Mouse (Mus musculus) kidney, postnatal 0 days (tissue): ENCODE results near the gene Slc25a34. TPM values are rescaled to one million over a fixed set of nuclear protein-coding genes. Genes with fewer than 3 reads are reported as not detected.

Experiments used
- ATAC-seq: fragments of 200-750 bp; cut with Nextera tagmentation; replicated peaks from 2 replicates; pipeline ENCODE4 v1.8.0; 2017; ENCODE audit warnings: low read depth, moderate number of reproducible peaks, moderate TSS enrichment, moderate library complexity; ENCODE audit not compliant: low FRiP score
- DNase-seq: peaks from one replicate; pipeline ENCODE4 v3.0.0-alpha.2; 2016; ENCODE audit warnings: low spot score
- H3K27ac ChIP-seq: fragments of 300-500 bp; sonication (generic); 2 replicates; pipeline ENCODE4 v1.5.1; 2014; ENCODE audit warnings: mild to moderate bottlenecking
- H3K27me3 ChIP-seq: fragments of 300-500 bp; sonication (generic); 2 replicates; pipeline ENCODE4 v1.6.1; 2014; ENCODE audit warnings: low read length, mixed read lengths; ENCODE audit not compliant: insufficient read depth
- H3K36me3 ChIP-seq: fragments of 300-500 bp; sonication (generic); 2 replicates; pipeline ENCODE4 v1.6.1; 2014; ENCODE audit warnings: low read length, mixed read lengths; ENCODE audit not compliant: insufficient read depth
- H3K4me1 ChIP-seq: fragments of 300-500 bp; sonication (generic); replicated peaks from 2 replicates; pipeline ENCODE4 v1.6.1; 2014; ENCODE audit warnings: antibody characterized with exemption, low read length, mixed read lengths; ENCODE audit not compliant: insufficient read depth
- H3K4me2 ChIP-seq: fragments of 300-500 bp; sonication (generic); 2 replicates; pipeline ENCODE4 v1.6.1; 2014; ENCODE audit warnings: mild to moderate bottlenecking, low read length, moderate library complexity, mixed read lengths
- H3K4me3 ChIP-seq: fragments of 300-500 bp; sonication (generic); replicated peaks from 2 replicates; pipeline ENCODE4 v1.5.1; 2014; ENCODE audit warnings: low read depth, low read length
- H3K9ac ChIP-seq: fragments of 300-500 bp; sonication (generic); 2 replicates; pipeline ENCODE4 v1.6.1; 2014; ENCODE audit warnings: low read depth, low read length
- H3K9me3 ChIP-seq: fragments of 300-500 bp; sonication (generic); replicated peaks from 2 replicates; pipeline ENCODE4 v1.6.1; 2016; ENCODE audit warnings: low read length, inconsistent platforms, mixed read lengths
- CTCF ChIP-seq: IDR thresholded peaks from 2 replicates; pipeline ENCODE4 v1.5.1; 2016; ENCODE audit warnings: antibody characterized with exemption, low read depth, mild to moderate bottlenecking, moderate library complexity
- WGBS: fragments of 180-500 bp; shearing (Covaris S2); extraction: QIAGEN DNeasy Blood & Tissue Kit; methylation state at CpG from one replicate; pipeline ENCODE4 v1.1.7; 2014; 5-methylcytosine and 5-hydroxymethylcytosine counted together
- polyA plus RNA-seq: library from polyadenylated mRNA; unstranded; fragments of >200 nt; fragmentation: Nextera tagmentation; extraction: Ambion mirVana; gene quantifications from 2 replicates; pipeline ENCODE4 v1.2.1, GENCODE M21; 2015

Gene Slc25a34
- polyA plus RNA-seq, 1 experiment from 2014 or later, result 1.9 TPM

- H3K4me1 ChIP-seq, result no peaks in the 10 kb centered on the region
- no peak overlapping the region for H3K27ac ChIP-seq
- H3K9ac ChIP-seq, result no peak overlapping the region
- TF ChIP-seq CTCF, result no peak
- 91% methylated on average over 5 of the region's 5 CpGs for WGBS
- no peak overlapping the region for H3K4me2 ChIP-seq
- peaks cover 47% of the 10 kb centered on the region for H3K36me3 ChIP-seq
- no peaks in the 10 kb centered on the region for H3K27me3 ChIP-seq
- no peak overlapping the region for H3K4me3 ChIP-seq
- H3K9me3 ChIP-seq, result no peaks in the 10 kb centered on the region
- ATAC-seq, result no peak
- DNase-seq, result no peak
These were observed 13.1 kb upstream of the Slc25a34 start for GRCm38 (mm10) chr4:141636693-141637092.

GRCm38 (mm10) chr4:141635991-141636390, 12.4 kb upstream of the Slc25a34 start:
- 78% methylated on average over 9 of the region's 9 CpGs for WGBS
- DNase-seq, result no peak
- H3K4me3 ChIP-seq, result no peak overlapping the region
- no peak for TF ChIP-seq CTCF
- H3K36me3 ChIP-seq, result peaks cover 48% of the 10 kb centered on the region
- H3K27me3 ChIP-seq, result no peaks in the 10 kb centered on the region
- H3K4me1 ChIP-seq, result no peaks in the 10 kb centered on the region
- ATAC-seq, result no peak
- H3K9ac ChIP-seq, result no peak overlapping the region
- H3K4me2 ChIP-seq, result no peak overlapping the region
- no peaks in the 10 kb centered on the region for H3K9me3 ChIP-seq
- H3K27ac ChIP-seq, result no peak overlapping the region

- 80% methylated on average over 21 of the region's 21 CpGs for WGBS
- peaks cover 69% of the 10 kb centered on the region for H3K36me3 ChIP-seq
These were observed 8.7 kb upstream of the Slc25a34 start for GRCm38 (mm10) chr4:141632111-141632873.

GRCm38 (mm10) chr4:141631250-141631649, 7.6 kb upstream of the Slc25a34 start:
- H3K27me3 ChIP-seq, result no peaks in the 10 kb centered on the region
- DNase-seq (no peak), ATAC-seq (no peak)
- no peak overlapping the region for H3K4me3 ChIP-seq
- no peak overlapping the region for H3K9ac ChIP-seq
- H3K9me3 ChIP-seq, result no peaks in the 10 kb centered on the region
- H3K4me2 ChIP-seq, result no peak overlapping the region
- H3K4me1 ChIP-seq, result no peaks in the 10 kb centered on the region
- H3K27ac ChIP-seq, result no peak overlapping the region
- no peak for TF ChIP-seq CTCF
- 94% methylated on average over 20 of the region's 20 CpGs for WGBS
- peaks cover 66% of the 10 kb centered on the region for H3K36me3 ChIP-seq

More at GRCm38 (mm10) chr4:141632111-141632873, 8.7 kb upstream of the Slc25a34 start:
- Histone ChIP-seq H3K27ac (no peak overlapping the region), H3K9me3 (no peaks in the 10 kb centered on the region), H3K27me3 (no peaks in the 10 kb centered on the region), H3K9ac (no peak overlapping the region), H3K4me2 (no peak overlapping the region), H3K4me3 (no peak overlapping the region), H3K4me1 (no peaks in the 10 kb centered on the region)
- no peak for TF ChIP-seq CTCF
- DNase-seq, result no peak
- ATAC-seq, result no peak

- Histone ChIP-seq H3K27me3 (no peaks in the 10 kb centered on the region), H3K27ac (no peak overlapping the region), H3K36me3 (peaks cover 71% of the 10 kb centered on the region), H3K4me1 (no peaks in the 10 kb centered on the region), H3K9me3 (no peaks in the 10 kb centered on the region), H3K4me2 (no peak overlapping the region), H3K4me3 (no peak overlapping the region), H3K9ac (no peak overlapping the region)
- ATAC-seq, result no peak
- WGBS, result 93% methylated on average over 11 of the region's 11 CpGs
- no peak for TF ChIP-seq CTCF
- no peak for DNase-seq
These were observed 6.4 kb upstream of the Slc25a34 start for GRCm38 (mm10) chr4:141630021-141630420.

- DNase-seq, result no peak
- H3K27ac ChIP-seq, result no peak overlapping the region
- no peak for TF ChIP-seq CTCF
- no peak overlapping the region for H3K4me3 ChIP-seq
- WGBS, result 85% methylated on average over 14 of the region's 14 CpGs
- H3K4me1 ChIP-seq, result 0 out of 2 replicates have a peak, but pooled peaks cover under 1% of the 10 kb centered on the region
- ATAC-seq, result no peak
- no peak overlapping the region for H3K9ac ChIP-seq
- H3K36me3 ChIP-seq, result peaks cover 66% of the 10 kb centered on the region
- H3K4me2 ChIP-seq, result no peak overlapping the region
- no peaks in the 10 kb centered on the region for H3K27me3 ChIP-seq
- no peaks in the 10 kb centered on the region for H3K9me3 ChIP-seq
These were observed 5.0 kb upstream of the Slc25a34 start for GRCm38 (mm10) chr4:141628661-141629060.
